Mouse (Mus musculus) CD4-positive, CD25-positive, alpha-beta regulatory T cell (primary cell): ENCODE results near the gene S1pr3. TPM values are rescaled to one million over a fixed set of nuclear protein-coding genes. Genes with fewer than 3 reads are reported as not detected.

Experiments used
- polyA plus RNA-seq: library from polyadenylated mRNA; unstranded; fragments of 100-300 nt; shearing (Covaris generic); gene quantifications from one replicate; pipeline ENCODE4 v1.2.1, GENCODE M21; 2017

S1pr3 gene
- polyA plus RNA-seq, result 0.16 TPM

GRCm38 (mm10) chr13:51408519-51409001 lies at the start of gene S1pr3:
Gene S1pr3 (plus strand): TSS chr13:51408639.

Other genes starting within 250 kb of the S1pr3 start
- gene Nxnl2, start 237.6 kb upstream of the S1pr3 start, polyA plus RNA-seq, result 0.81 TPM
- gene Shc3, start 160.8 kb downstream of the S1pr3 start, polyA plus RNA-seq, result 0.07 TPM
- gene Cks2, start 236.6 kb downstream of the S1pr3 start, polyA plus RNA-seq, result 28.8 TPM
- gene Secisbp2, start 243.1 kb downstream of the S1pr3 start, polyA plus RNA-seq, result 41.5 TPM